Mouse (Mus musculus) gastrocnemius, postnatal 25 days (tissue): ENCODE measurements around the gene Dnah7c. TPM values are rescaled to one million over a fixed set of nuclear protein-coding genes. Genes with fewer than 3 reads are reported as not detected.
A peak's percentile ranks its signal among the peaks of the same experiment; 100 is the strongest.
"Not testable (repeated sequence)": the region's sequence is repeated elsewhere in the genome, so short reads cannot be mapped to it uniquely, and the experiment has no call there.

Experiments used
- DNase-seq: peaks from one replicate; pipeline ENCODE4 v3.0.0; 2022
- total RNA-seq, 2 experiments: library from RNA; stranded (reverse); gene quantifications; 1 replicate in 1 of 2; 2 replicates in 1 of 2; pipeline ENCODE4 v1.2.3; 2021

Gene Dnah7c
- total RNA-seq, 2 experiments from 2014 or later: not detected

- DNase-seq: not testable (repeated sequence)
Observed at GRCm38 (mm10) chr1:46729731-46730130, 304.3 kb downstream of the Dnah7c start.

GRCm38 (mm10) chr1:46733405-46734106, 308.2 kb downstream of the Dnah7c start:
- not testable (repeated sequence) for DNase-seq

DNA sequence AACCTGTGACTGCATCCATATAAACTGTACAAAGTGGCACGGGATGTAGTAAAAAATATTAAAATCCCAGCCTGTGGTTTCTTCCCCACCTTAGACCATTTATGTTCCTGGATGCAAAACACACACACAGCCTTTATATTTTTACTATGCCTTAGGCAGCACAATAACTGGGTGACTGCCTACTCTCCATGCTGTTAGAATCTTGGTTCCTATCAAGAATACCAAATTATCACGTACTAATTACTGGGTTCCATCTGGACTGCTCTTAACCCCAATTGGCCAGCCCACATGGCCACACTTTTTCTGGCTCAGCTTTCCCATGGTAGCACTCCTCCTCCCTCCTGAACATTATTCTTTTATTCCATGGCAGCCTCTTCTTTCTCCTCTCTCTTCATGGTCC, 309.1 kb downstream of the Dnah7c start:
- not testable (repeated sequence) for DNase-seq

DNA sequence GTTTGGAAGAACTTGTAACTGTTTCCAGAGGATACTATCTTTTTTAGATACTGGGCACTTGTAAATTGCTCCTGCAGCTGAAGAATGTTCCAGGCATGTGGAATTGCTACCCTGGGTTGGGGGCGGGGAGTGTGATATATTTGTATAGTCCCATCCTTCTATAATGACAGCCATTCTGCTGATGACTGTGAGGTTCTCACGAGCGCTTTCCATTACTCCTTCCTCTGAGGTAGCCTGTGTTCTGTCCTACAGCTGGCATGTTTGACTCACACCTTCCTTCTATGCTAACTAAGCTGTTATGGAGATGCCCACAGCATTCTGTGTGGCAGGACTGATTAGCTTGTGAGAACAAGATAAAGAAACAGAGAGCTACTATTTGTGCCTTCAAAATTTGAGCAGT, 339.2 kb downstream of the Dnah7c start:
- DNase-seq: not testable (repeated sequence)

GRCm38 (mm10) chr1:46769318-46769717, 343.9 kb downstream of the Dnah7c start:
- DNase-seq: not testable (repeated sequence)

DNA sequence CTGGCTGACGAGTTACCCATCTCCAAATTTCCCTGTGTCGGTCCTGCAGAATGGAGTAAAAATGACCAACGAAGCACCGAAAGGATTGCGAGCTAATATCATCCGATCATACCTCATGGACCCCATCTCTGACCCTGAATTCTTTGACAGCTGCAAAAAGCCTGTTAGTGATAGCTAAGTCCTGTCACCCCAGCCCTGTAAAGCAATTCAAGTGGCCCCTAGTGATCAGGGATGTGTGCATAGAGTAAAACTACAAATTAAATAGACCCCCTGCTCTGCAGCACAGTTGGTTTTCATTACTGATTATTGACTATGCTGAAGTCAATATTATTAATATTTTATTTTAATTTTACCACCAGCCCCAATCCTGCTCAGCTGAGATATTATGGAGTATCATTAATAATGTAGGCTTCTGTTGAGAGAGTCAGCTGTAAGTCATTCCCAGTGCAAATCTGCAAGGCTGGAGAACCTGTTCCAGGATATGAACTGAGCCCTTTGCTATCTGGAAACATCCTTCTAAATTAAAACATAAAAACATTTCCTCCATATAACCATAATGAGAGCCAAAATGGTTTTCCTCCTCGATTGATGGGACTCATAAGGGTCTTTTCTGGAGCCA, 344.8 kb downstream of the Dnah7c start:
- DNase-seq: not testable (repeated sequence)

DNA sequence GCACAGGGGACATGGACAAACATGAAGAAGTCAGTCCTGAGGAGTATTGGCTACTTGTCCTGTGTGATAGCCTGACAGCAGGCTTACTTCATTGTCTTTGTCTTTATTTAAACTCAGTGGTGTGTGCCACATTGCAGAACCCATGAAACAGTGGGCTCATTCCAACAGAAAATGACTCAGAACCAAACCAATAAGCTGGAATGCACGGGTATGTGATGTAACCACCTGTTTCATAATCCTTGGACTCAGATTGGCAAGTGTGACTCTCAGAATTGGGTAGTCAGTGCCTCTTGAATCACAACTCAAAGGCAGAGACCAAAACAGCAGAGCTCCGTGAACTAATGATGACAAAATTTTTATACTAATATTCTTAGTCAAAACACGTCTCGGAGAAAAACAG, 356.8 kb downstream of the Dnah7c start:
- not testable (repeated sequence) for DNase-seq

- no peak for DNase-seq
Observed at GRCm38 (mm10) chr1:46805074-46805473, 379.7 kb downstream of the Dnah7c start.

DNA sequence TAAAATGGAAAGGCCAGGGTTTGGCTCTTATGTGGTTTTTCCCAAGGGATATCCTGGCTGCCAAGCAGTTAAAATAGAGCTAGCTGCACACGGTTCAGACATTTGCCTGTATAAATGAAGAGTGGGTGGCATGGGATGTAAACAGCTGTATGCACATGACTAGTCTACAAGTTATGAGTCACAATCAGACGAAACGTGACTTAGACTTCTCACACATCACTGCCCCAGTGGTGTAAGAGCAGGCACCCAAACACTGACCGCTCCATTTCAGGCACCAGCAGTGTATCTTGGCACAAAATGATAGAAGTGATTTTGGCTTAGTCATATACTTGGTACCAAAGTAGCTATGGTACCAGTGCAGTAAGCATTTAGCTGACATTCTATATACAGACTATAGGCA, 383.2 kb downstream of the Dnah7c start:
- not testable (repeated sequence) for DNase-seq

DNA sequence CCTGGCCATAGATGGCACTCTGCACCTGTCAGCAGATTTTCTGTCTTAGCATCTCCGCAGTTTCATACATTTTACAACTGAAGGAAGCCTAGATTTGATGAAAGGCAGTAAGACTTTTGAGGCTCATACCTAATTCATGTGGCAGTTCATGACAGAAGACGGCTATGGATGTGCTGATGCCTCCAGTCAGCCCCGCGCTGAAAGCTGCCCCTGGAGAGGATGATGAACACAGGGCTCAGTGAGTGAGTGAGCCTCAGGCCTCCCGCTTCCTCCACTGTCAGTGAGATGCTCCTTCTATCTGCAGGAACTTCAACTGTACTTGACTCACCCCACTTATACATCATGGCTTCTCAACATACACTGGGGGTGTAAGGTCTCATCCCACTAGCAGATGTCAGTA, 392.5 kb downstream of the Dnah7c start:
- DNase-seq: no peak

DNA sequence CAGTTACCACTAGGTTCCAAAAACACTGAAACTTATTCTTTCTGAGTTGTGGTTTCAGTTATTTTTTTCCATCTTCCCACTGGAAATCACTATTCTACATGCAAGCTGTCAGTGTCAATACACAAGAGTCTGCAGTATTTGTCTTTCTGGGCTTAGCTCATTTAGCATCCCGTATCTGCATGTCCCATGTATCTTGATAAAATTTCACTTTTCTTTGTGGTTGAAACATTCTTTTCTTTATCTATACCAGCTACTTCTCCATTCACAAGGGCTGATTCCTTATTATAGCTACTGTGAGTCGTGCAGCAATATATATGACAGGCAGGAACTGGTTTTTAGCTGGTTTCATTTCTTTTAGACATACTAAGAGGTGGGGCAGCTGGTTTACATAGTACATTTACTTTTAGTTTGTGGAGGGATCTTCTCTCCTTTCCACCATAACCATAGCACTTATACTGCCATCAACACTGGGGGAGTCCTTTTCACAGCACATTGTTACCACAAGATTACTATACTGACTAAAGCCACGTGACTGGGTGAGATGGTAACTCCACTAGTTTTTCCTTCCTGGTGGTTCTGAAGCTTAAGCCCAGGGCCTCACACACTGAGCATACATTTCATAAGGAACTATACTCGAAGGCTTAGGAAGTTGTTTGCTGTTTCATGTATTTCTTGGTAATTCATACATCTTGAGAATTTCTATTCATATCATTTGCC, 397.0 kb downstream of the Dnah7c start:
- no peak for DNase-seq

GRCm38 (mm10) chr1:46830066-46830843, 404.9 kb downstream of the Dnah7c start:
- DNase-seq: no peak

- no peak for DNase-seq
Observed at GRCm38 (mm10) chr1:46831927-46832326, 406.5 kb downstream of the Dnah7c start.

- DNase-seq: no peak
Observed at GRCm38 (mm10) chr1:46843406-46843805, 418.0 kb downstream of the Dnah7c start.

GRCm38 (mm10) chr1:46844281-46844680, 418.9 kb downstream of the Dnah7c start:
- no peak for DNase-seq

DNA sequence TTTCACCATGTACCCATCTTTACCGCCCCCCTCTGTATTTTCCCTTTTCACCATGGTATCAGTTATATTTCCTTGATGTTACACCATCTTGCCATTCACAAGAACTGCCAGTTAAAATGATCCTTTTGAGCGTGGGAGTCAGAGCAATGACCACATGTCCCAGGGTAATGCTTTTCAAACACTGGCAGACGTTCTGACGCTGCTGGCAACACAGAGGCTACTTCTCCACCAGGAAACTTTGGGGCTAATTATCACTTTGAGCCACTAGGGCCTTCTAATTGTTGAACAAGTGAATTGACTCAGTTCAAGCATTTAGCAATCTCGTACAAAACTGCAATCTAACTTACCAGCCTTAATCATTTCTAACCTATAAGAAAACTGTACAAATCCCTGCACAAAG, 419.8 kb downstream of the Dnah7c start:
- no peak for DNase-seq

DNA sequence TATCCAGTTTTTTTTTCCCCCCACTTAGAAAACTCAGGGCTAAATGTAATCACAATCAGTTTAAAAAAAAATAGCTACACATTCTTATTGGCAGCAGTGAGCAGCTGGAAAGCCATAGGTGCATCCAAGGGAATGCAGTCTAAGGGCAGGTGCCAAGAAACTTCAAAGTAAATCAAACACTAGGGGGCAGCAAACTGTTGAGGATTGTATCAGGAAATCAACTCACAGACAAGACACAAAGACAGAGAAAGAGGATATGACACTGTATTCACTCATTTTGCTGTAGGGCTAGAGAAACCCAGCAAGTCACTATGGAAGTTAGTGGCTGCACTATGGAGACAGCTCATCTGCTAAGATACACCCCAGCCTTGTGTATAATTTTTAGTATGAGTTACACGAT, 424.4 kb downstream of the Dnah7c start:
- DNase-seq: peak; percentile 39

DNA sequence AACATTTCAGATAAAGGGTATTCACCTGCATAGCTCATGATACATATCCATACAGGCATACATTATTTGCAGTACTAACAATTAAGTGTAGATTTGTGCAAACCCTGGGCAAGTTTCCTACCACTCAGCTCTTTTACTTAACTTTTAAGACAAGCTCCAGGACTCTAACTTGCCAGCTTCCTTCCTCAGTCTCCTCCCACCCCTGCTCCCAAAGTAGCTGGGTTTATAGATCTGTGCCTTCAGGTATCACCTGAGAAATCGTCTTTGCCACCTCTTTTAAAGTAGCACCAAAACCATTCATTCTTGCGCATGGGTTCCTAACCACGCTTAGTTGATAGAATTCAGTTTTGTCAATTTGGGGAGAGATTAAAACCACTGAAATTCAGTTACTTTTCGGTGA, 426.2 kb downstream of the Dnah7c start:
- DNase-seq: no peak

GRCm38 (mm10) chr1:46852216-46852599, 426.8 kb downstream of the Dnah7c start:
- no peak for DNase-seq

GRCm38 (mm10) chr1:46852600-46853272, 427.3 kb downstream of the Dnah7c start:
- peak; percentile 66 for DNase-seq

- DNase-seq: peak; percentile 98
Observed at GRCm38 (mm10) chr1:46853317-46854035, 428.1 kb downstream of the Dnah7c start.
